Mouse (Mus musculus) G1E (cell line): ENCODE results near the gene Kcnh7.

ENCODE experiments used
- CTCF ChIP-seq: IDR thresholded peaks from 2 replicates; pipeline ENCODE4 v1.5.1; 2012; ENCODE audit warnings: low read depth, low read length, inconsistent platforms, mixed read lengths
- GATA1 ChIP-seq: IDR thresholded peaks from 2 replicates; pipeline ENCODE4 v1.6.1; 2012; ENCODE audit warnings: borderline replicate concordance, low read length, inconsistent platforms, mixed read lengths
- TAL1 ChIP-seq: conservative IDR thresholded peaks from 2 replicates; pipeline ENCODE4 v1.6.1; 2012; ENCODE audit warnings: low read depth, low read length, inconsistent platforms, mixed read lengths

DNA sequence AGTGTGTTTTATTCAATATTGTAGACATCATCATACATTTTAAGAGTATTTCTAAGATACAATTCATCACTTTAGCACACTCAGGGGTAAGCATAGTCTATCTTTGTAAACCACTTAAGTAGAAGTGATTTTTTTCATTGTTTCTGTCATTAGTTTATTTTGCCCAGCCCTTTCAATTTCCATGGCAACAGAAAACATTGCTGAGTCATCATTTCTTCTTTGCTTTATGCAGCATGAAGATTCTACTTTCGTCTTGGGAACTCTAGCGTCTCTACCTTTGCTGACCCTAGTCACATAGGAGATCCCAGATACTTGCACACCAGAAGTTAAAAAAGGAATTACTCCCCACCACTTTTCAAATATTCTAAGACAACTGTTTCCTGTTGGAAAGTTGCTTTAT, 456.4 kb downstream of the Kcnh7 start:
- no peak for TF ChIP-seq CTCF
- no peak for TF ChIP-seq TAL1
- no peak for TF ChIP-seq GATA1
